Mouse (Mus musculus): ENCODE data around the gene Nfkbiz. TPM values are rescaled to one million over a fixed set of nuclear protein-coding genes. Genes with fewer than 3 reads are reported as not detected.

Nfkbiz gene
- polyA plus RNA-seq, 1 experiment from 2014 or later, result 0.99 TPM

GRCm38 (mm10) chr16:55780958-55781558, 57.6 kb downstream of the Nfkbiz start:
- H3K4me1 ChIP-seq (ENCODE audit: control insufficient read depth, insufficient read depth, low read length), result no peaks in the 10 kb centered on the region
- no peaks in the 10 kb centered on the region for H3K9me3 ChIP-seq (replicated peaks; ENCODE audit: control insufficient read depth, low read length)
- 63% methylated on average over 5 of the region's 5 CpGs for WGBS
- ATAC-seq, result no peak
- H3K27me3 ChIP-seq (replicated peaks; ENCODE audit: control insufficient read depth, insufficient read depth, low read length), result no peaks in the 10 kb centered on the region
- no peak for DNase-seq (ENCODE audit: low spot score)
- H3K4me2 ChIP-seq (ENCODE audit: low read length), result no peak overlapping the region
- no peaks in the 10 kb centered on the region for H3K36me3 ChIP-seq (ENCODE audit: control insufficient read depth, insufficient read depth, low read length)
- no peak overlapping the region for H3K9ac ChIP-seq (ENCODE audit: low read length)
- no peak overlapping the region for H3K27ac ChIP-seq (ENCODE audit: low read depth, low read length)
- H3K4me3 ChIP-seq (ENCODE audit: low read depth, low read length), result no peak overlapping the region

- ATAC-seq, result no peak
- no peak for DNase-seq (ENCODE audit: low spot score)
- Histone ChIP-seq H3K4me2 (ENCODE audit: low read length) (no peak overlapping the region), H3K9ac (ENCODE audit: low read length) (no peak overlapping the region), H3K4me1 (ENCODE audit: control insufficient read depth, insufficient read depth, low read length) (no peaks in the 10 kb centered on the region), H3K9me3 (replicated peaks; ENCODE audit: control insufficient read depth, low read length) (no peaks in the 10 kb centered on the region), H3K4me3 (ENCODE audit: low read depth, low read length) (no peak overlapping the region), H3K36me3 (ENCODE audit: control insufficient read depth, insufficient read depth, low read length) (no peaks in the 10 kb centered on the region), H3K27ac (ENCODE audit: low read depth, low read length) (no peak overlapping the region), H3K27me3 (replicated peaks; ENCODE audit: control insufficient read depth, insufficient read depth, low read length) (no peaks in the 10 kb centered on the region)
- 85% methylated on average over 11 of the region's 11 CpGs for WGBS
Observed at GRCm38 (mm10) chr16:55776329-55776728, 62.4 kb downstream of the Nfkbiz start.

GRCm38 (mm10) chr16:55770247-55770646, 68.5 kb downstream of the Nfkbiz start:
- Histone ChIP-seq H3K36me3 (ENCODE audit: control insufficient read depth, insufficient read depth, low read length) (no peaks in the 10 kb centered on the region), H3K27me3 (replicated peaks; ENCODE audit: control insufficient read depth, insufficient read depth, low read length) (no peaks in the 10 kb centered on the region), H3K27ac (ENCODE audit: low read depth, low read length) (no peak overlapping the region), H3K4me3 (ENCODE audit: low read depth, low read length) (no peak overlapping the region), H3K4me1 (ENCODE audit: control insufficient read depth, insufficient read depth, low read length) (no peaks in the 10 kb centered on the region), H3K4me2 (ENCODE audit: low read length) (no peak overlapping the region), H3K9ac (ENCODE audit: low read length) (no peak overlapping the region), H3K9me3 (replicated peaks; ENCODE audit: control insufficient read depth, low read length) (no peaks in the 10 kb centered on the region)
- peak; percentile 6 for DNase-seq (ENCODE audit: low spot score)
- WGBS, result 70% methylated on average over 3 of the region's 3 CpGs
- no peak for ATAC-seq

Other genes with a start within 250 kb of the Nfkbiz start
- 1.3 and 1.5 TPM in 2 replicates for gene Nxpe3, start 56.4 kb upstream of the Nfkbiz start, polyA plus RNA-seq (2014; fragmentation: Nextera tagmentation; extraction: Ambion mirVana)
- gene Cep97, start 96.0 kb upstream of the Nfkbiz start, polyA plus RNA-seq (2014; fragmentation: Nextera tagmentation; extraction: Ambion mirVana), result 15.8 and 19.4 TPM in 2 replicates
- gene Rpl24, start 127.4 kb upstream of the Nfkbiz start, polyA plus RNA-seq (2014; fragmentation: Nextera tagmentation; extraction: Ambion mirVana), result 630 and 738 TPM in 2 replicates
- gene Zbtb11, start 135.0 kb upstream of the Nfkbiz start, polyA plus RNA-seq (2014; fragmentation: Nextera tagmentation; extraction: Ambion mirVana), result 15.0 and 20.3 TPM in 2 replicates
- gene Pcnp, start 190.8 kb upstream of the Nfkbiz start, polyA plus RNA-seq (2014; fragmentation: Nextera tagmentation; extraction: Ambion mirVana), result 252 and 255 TPM in 2 replicates
- gene Trmt10c, start 198.9 kb upstream of the Nfkbiz start, polyA plus RNA-seq (2014; fragmentation: Nextera tagmentation; extraction: Ambion mirVana), result 28.1 and 29.8 TPM in 2 replicates
- 47.5 and 52.2 TPM in 2 replicates for gene Senp7, start 209.4 kb upstream of the Nfkbiz start, polyA plus RNA-seq (2014; fragmentation: Nextera tagmentation; extraction: Ambion mirVana)